Mouse (Mus musculus) CH12F3 (cell line): Measurements from ENCODE around the gene Gucy1b2.

ENCODE experiments used
- in situ Hi-C: fragments of 300-500 bp; cut with MboI; formaldehyde crosslinking; loops from 2 replicates; pipeline ENCODE4 v1.14.3; 2020; ENCODE audit warnings: low sequenced_read_pairs

Gene Gucy1b2

GRCm38 (mm10) chr14:62375694-62376093 is 80.4 kb downstream of the Gucy1b2 start:
- in situ Hi-C loops, result no loop called here

- in situ Hi-C loops, result no loop called here
Observed at GRCm38 (mm10) chr14:62374001-62374400, 82.1 kb downstream of the Gucy1b2 start.

GRCm38 (mm10) chr14:62370819-62371218 is 85.3 kb downstream of the Gucy1b2 start:
- in situ Hi-C loops, result no loop called here

GRCm38 (mm10) chr14:62363774-62364173 is 92.3 kb downstream of the Gucy1b2 start:
- in situ Hi-C loops, result no loop called here

- in situ Hi-C loops, result no loop called here
Observed at GRCm38 (mm10) chr14:62361263-62361980, 94.7 kb downstream of the Gucy1b2 start.

- in situ Hi-C loops, result no loop called here
Observed at GRCm38 (mm10) chr14:62355201-62355600, 100.9 kb downstream of the Gucy1b2 start.

GRCm38 (mm10) chr14:62353793-62354192 is 102.3 kb downstream of the Gucy1b2 start:
- in situ Hi-C loops, result no loop called here

- in situ Hi-C loops, result no loop called here
Observed at GRCm38 (mm10) chr14:62353372-62353771, 102.7 kb downstream of the Gucy1b2 start.

- in situ Hi-C loops, result no loop called here
Observed at GRCm38 (mm10) chr14:62350890-62351289, 105.2 kb downstream of the Gucy1b2 start.

- in situ Hi-C loops, result no loop called here
Observed at GRCm38 (mm10) chr14:62350186-62350585, 105.9 kb downstream of the Gucy1b2 start.

- in situ Hi-C loops, result no loop called here
Observed at GRCm38 (mm10) chr14:62349786-62350185, 106.3 kb downstream of the Gucy1b2 start.

- in situ Hi-C loops, result no loop called here
Observed at GRCm38 (mm10) chr14:62347103-62347502, 109.0 kb downstream of the Gucy1b2 start.

GRCm38 (mm10) chr14:62346570-62346969 is 109.5 kb downstream of the Gucy1b2 start:
- in situ Hi-C loops, result no loop called here
